Mouse (Mus musculus) lung, postnatal 0 days (tissue): Measurements from ENCODE around the gene Gna14.

Experiments
- CTCF ChIP-seq: IDR thresholded peaks from 2 replicates; pipeline ENCODE4 v1.5.1; 2016; ENCODE audit warnings: antibody characterized with exemption, mild to moderate bottlenecking
- EP300 ChIP-seq: IDR thresholded peaks from 2 replicates; pipeline ENCODE4 v1.6.1; 2016; ENCODE audit warnings: antibody characterized with exemption, mild to moderate bottlenecking, control low read depth

- TF ChIP-seq CTCF (no peak), EP300 (no peak)
These were observed 75.5 kb downstream of the Gna14 start for GRCm38 (mm10) chr19:16511081-16511420.
